In the genomic region with DNA sequence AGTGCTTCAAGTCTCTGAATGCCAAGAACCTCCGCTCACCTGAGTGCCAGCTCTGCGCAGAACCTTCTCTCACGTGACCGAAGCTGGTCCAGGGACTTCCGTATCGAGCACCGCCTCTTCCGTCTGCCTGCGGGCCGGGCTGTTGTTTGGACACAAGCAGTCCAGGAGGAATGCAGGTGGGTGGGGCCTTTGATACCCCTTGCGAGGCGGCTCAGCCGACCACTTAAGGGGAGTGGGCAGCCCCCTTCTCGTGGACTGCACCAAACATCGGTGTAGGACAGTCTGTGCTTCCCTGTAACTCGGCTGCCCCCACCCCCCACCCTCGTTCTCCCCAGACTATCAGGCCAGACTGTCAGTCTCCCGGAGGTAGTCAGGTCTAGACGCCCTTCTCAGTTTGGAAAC, we compare ENCODE assay signal across 8 mouse cellular contexts. TPM values are rescaled to one million over a fixed set of nuclear protein-coding genes. Genes with fewer than 3 reads are reported as not detected.
DNase-seq lines count a peak whose midpoint lies in the region; ATAC-seq lines count a peak whose summit lies in the region.

A gene (minus strand): TSS at position 100 of the 402 bp plus-strand sequence.

- ATAC-seq in hindbrain, embryonic 14.5 days (ENCODE audit: low FRiP score) = peak; percentile 97

- peak within 1 kb of the TSS; percentile 64 for H3K4me3 ChIP-seq in hindbrain, embryonic 14.5 days (replicated peaks; ENCODE audit: low read length)

- peaks cover 34% of the 10 kb centered on the region for H3K36me3 ChIP-seq in hindbrain, embryonic 14.5 days (replicated peaks; ENCODE audit: control insufficient read depth, insufficient read depth)

- H3K4me2 ChIP-seq in hindbrain, embryonic 14.5 days (replicated peaks) = peak within 1 kb of the TSS; percentile 81

- H3K27ac ChIP-seq in hindbrain, embryonic 14.5 days = peak within 1 kb of the TSS; percentile 71

- peak within 1 kb of the TSS; percentile 74 for H3K9ac ChIP-seq in hindbrain, embryonic 14.5 days

- H3K4me1 ChIP-seq in hindbrain, embryonic 14.5 days (replicated peaks; ENCODE audit: control insufficient read depth, insufficient read depth, low read length) = peaks cover 13% of the 10 kb centered on the region

- no peaks in the 10 kb centered on the region for H3K27me3 ChIP-seq in hindbrain, embryonic 14.5 days (ENCODE audit: control insufficient read depth, insufficient read depth, low read length)

- H3K9me3 ChIP-seq in hindbrain, embryonic 14.5 days (ENCODE audit: control insufficient read depth, low read length) = no peaks in the 10 kb centered on the region

- DNase-seq in R1 (ENCODE audit: low read depth, low spot score) = peak; percentile 95
- peak; percentile 86 to 89 for DNase-seq in cerebellum, postnatal 25 days
- peak; percentile 60 to 72 for DNase-seq in frontal cortex, postnatal 25 days (ENCODE audit: low spot score in 2 of 2)
- DNase-seq in hindbrain, embryonic 14.5 days (ENCODE audit: low spot score) = peak; percentile 86
- DNase-seq in layer of hippocampus, postnatal 36 days = peak; percentile 80 to 83
- peak; percentile 92 for DNase-seq in lung, postnatal 36 days
- peak; percentile 53 for DNase-seq in retina, postnatal 7 days (ENCODE audit: low read depth, low spot score)
- peak; percentile 70 for DNase-seq in urinary bladder, adult 2 months (ENCODE audit: low spot score)

- under 1% methylated on average over 19 of the region's 19 CpGs for WGBS in hindbrain, embryonic 14.5 days

RNA-seq across cellular contexts. Expression of the gene that starts here (rescaled TPM):
- polyA plus RNA-seq in hindbrain, embryonic 14.5 days (2014; fragmentation: Nextera tagmentation; extraction: Ambion mirVana) = 49.5 and 50.3 TPM in 2 replicates
- 10 to 100 TPM; 61.2 to 62.2 TPM for total RNA-seq in layer of hippocampus, postnatal 36 days (2021)
- 98.9 and 117 TPM in 2 replicates for polyA plus RNA-seq in urinary bladder, adult 2 months (2012; rRNA removed)

Comparison
In these comparisons a context has a peak if more than half of its experiments do, and no peak if none do; other contexts are left out.
1. Peak in every context shown above with its lines: DNase-seq, ATAC-seq, H3K4me3 ChIP-seq and H3K27ac ChIP-seq.